Mouse (Mus musculus) thymus, adult 2 months (tissue): ENCODE measurements around the gene BC024063. TPM values are rescaled to one million over a fixed set of nuclear protein-coding genes. Genes with fewer than 3 reads are reported as not detected.

Experiments
- DNase-seq: peaks from one replicate; pipeline ENCODE4 v3.0.0; 2021
- H3K27ac ChIP-seq: fragments of 200-500 bp; 2 replicates; pipeline ENCODE4 v1.5.1; 2012; ENCODE audit warnings: low read length, control low read depth; ENCODE audit not compliant: control insufficient read depth, insufficient read depth
- H3K27me3 ChIP-seq: fragments of 200-500 bp; 2 replicates; pipeline ENCODE4 v1.6.1; 2012; ENCODE audit warnings: mild to moderate bottlenecking, low read length, moderate library complexity, mixed read lengths; ENCODE audit not compliant: control insufficient read depth, insufficient read depth
- H3K36me3 ChIP-seq: fragments of 200-500 bp; 2 replicates; pipeline ENCODE4 v1.6.1; 2012; ENCODE audit warnings: mild to moderate bottlenecking, low read length, moderate library complexity; ENCODE audit not compliant: control insufficient read depth, insufficient read depth
- H3K4me1 ChIP-seq: fragments of 200-500 bp; replicated peaks from 2 replicates; pipeline ENCODE4 v1.6.1; 2012; ENCODE audit warnings: low read length; ENCODE audit not compliant: control insufficient read depth, insufficient read depth
- H3K4me3 ChIP-seq: fragments of 200-500 bp; 2 replicates; pipeline ENCODE4 v1.5.1; 2012; ENCODE audit warnings: mild to moderate bottlenecking, low read length, control low read depth, moderate library complexity; ENCODE audit not compliant: control insufficient read depth, insufficient read depth
- CTCF ChIP-seq: fragments of 200-500 bp; IDR thresholded peaks from 2 replicates; pipeline ENCODE4 v1.5.1; 2012; ENCODE audit warnings: mild to moderate bottlenecking, control low read depth, low read length, moderate library complexity, borderline replicate concordance; ENCODE audit not compliant: control insufficient read depth, poor library complexity, insufficient read depth; ENCODE audit errors: extremely low read depth
- POLR2A ChIP-seq: fragments of 200-500 bp; IDR thresholded peaks from 2 replicates; pipeline ENCODE4 v1.6.1; 2012; ENCODE audit warnings: mild to moderate bottlenecking, low read length, control low read depth, moderate library complexity; ENCODE audit not compliant: control insufficient read depth, poor library complexity, insufficient read depth; ENCODE audit errors: extremely low read depth
- WGBS: fragments of 180-500 bp; shearing (Covaris S2); methylation state at CpG from one replicate; pipeline ENCODE4 v1.1.7; 2018; 5-methylcytosine and 5-hydroxymethylcytosine counted together
- polyA plus RNA-seq: library from polyadenylated mRNA; depleted of rRNA; stranded (reverse); fragments of >200 nt; gene quantifications from 2 replicates; pipeline ENCODE4 v1.2.3, GENCODE M21; 2012; rRNA removed

BC024063 gene
- polyA plus RNA-seq, 1 experiment: 0.11 TPM

DNA sequence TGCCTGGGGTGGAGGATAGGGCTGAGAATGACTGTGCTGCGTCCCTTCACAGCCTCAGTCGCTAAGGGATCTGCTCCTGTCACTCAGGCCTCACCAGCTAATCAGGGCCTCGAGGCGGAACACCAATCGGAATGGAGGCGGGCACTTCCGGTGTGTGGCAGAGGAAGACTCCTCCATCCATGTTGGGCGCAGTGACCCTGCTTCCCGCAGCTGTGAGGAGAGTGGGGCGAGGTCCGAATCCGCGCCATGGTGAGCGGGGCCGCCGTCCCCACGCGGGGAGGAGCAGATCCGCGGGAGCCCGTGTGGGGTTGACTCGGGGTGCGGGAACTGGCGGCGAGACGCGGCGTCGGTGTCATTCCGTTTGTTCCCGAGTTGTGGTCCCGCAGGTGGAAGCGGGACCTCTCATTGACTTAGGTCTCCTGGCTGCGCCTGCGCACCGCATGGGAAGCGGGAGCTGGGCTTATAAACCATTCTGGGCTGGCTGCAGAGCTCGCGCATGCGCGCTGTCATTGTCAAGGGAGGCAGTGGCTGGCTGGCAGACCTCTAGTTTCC is 44.8 kb downstream of the BC024063 start, which contains the start of gene AU041133:
Gene AU041133 (plus strand): TSS at position 164 of the 552 bp plus-strand sequence.
- DNase-seq: peak; percentile 85
- Histone ChIP-seq H3K4me3 (peak within 1 kb of the TSS; percentile 84), H3K4me1 (no peaks in the 10 kb centered on the region; the same call in 1 of the 2 replicates), H3K27me3 (no peaks in the 10 kb centered on the region), H3K36me3 (no peaks in the 10 kb centered on the region), H3K27ac (0 out of 2 replicates have a peak within 1 kb of the TSS, but pooled peaks have one; percentile 3)
- 1% methylated on average over 41 of the region's 41 CpGs for WGBS
- TF ChIP-seq CTCF: peak; percentile 54; the same call in 1 of the 2 replicates
- peak; percentile 44; the same call in 1 of the 2 replicates for TF ChIP-seq POLR2A

DNA sequence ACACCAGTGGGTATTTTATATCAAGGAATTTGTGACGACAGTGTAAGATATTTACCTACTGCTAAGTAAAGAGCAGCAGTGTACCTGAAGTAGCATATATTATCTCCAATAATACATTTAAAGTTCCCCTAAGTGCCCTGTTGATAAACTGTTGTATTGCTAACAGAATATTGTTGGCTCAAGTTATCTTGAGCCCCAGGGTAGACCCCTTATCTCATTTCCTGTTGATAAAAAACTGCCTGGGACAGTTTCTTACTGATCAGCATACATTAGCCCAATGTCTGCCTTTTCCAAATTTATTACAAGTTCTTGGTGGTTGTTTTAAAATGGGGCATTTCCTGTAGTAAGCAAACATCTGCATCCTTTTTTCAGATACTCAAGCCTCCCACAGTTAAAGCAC is 62.1 kb downstream of the BC024063 start:
- Histone ChIP-seq H3K36me3 (no peaks in the 10 kb centered on the region), H3K27me3 (no peaks in the 10 kb centered on the region), H3K4me1 (no peaks in the 10 kb centered on the region), H3K4me3 (no peak overlapping the region), H3K27ac (no peak overlapping the region)
- WGBS: 98% methylated on average over 1 of the region's 1 CpGs
- no peak for DNase-seq
- TF ChIP-seq CTCF: no peak
- no peak for TF ChIP-seq POLR2A

DNA sequence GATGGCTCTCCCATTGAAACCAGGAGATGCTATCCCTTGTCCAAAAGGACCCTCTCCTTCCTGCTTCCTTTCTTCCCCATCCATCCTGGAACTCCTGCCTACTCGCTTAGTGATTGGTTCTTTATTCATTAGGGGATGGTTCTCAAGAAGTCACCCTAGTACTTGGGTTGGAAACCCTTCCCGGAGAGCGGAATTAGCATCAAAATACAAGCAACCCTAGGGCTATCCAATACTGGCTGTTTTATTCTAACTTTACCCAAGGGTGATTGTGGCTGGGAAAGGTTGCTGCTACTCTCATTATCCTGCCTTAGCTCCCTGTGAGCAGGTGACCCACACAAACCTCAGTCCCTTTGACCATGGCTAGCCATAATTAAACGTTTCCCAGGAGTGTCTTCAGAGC is 64.4 kb downstream of the BC024063 start:
- no peak for DNase-seq
- TF ChIP-seq POLR2A (no peak), CTCF (no peak)
- no peak overlapping the region for H3K27ac ChIP-seq
- H3K4me3 ChIP-seq: no peak overlapping the region
- H3K36me3 ChIP-seq: peaks cover 13% of the 10 kb centered on the region; the same call in 1 of the 2 replicates
- H3K4me1 ChIP-seq: no peaks in the 10 kb centered on the region
- no peaks in the 10 kb centered on the region for H3K27me3 ChIP-seq
- 92% methylated on average over 4 of the region's 4 CpGs for WGBS

Other genes with a start within 250 kb of the BC024063 start
- 0.57 and 0.89 TPM in 2 replicates for gene Gm32687, start 219.4 kb upstream of the BC024063 start, polyA plus RNA-seq
- gene Zfp781, start 152.9 kb upstream of the BC024063 start, polyA plus RNA-seq: 0.15 TPM in 1 of 2 replicates, not detected in the other
- gene Zfp873, start 35.2 kb upstream of the BC024063 start, polyA plus RNA-seq: 3.5 and 5.4 TPM in 2 replicates
- 0.35 and 0.45 TPM in 2 replicates for gene AU041133, start 44.7 kb downstream of the BC024063 start, polyA plus RNA-seq
- gene Zfp938, start 157.9 kb downstream of the BC024063 start, polyA plus RNA-seq: 0.69 and 1.1 TPM in 2 replicates
- not detected in 2 replicates for gene 4932415D10Rik, start 233.2 kb downstream of the BC024063 start, polyA plus RNA-seq